Mouse (Mus musculus) gastrocnemius, adult 18-20 months (tissue): ENCODE data around the gene Cep128. TPM values are rescaled to one million over a fixed set of nuclear protein-coding genes. Genes with fewer than 3 reads are reported as not detected.

ENCODE experiments used
- DNase-seq: peaks from one replicate; pipeline ENCODE4 v3.0.0; 2021; ENCODE audit warnings: low spot score
- total RNA-seq, 2 experiments: library from RNA; stranded (reverse); gene quantifications; 2 replicates each; pipeline ENCODE4 v1.2.3; 2021

The Cep128 gene
- total RNA-seq, 2 experiments from 2014 or later, result 0.64 to 0.81 TPM

DNA sequence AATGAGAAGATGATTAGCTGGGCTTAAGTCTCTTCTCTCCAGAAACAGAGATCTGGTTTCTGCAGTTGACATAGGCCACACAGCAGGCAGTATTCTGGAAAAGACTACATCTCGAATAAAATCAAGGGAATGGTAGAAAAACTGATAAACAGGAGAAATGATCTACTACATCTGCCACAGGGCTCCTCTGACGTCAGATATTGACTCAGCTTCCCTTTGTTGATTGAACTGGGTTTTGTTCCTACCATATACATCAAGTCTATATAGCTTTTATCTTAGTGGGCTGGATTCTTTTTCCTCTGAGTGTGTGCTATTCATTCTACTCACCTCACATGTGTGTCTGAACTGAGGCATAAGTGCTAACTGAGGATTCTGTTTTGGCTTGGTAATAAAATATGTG, 200.3 kb downstream of the Cep128 start:
- no peak for DNase-seq

DNA sequence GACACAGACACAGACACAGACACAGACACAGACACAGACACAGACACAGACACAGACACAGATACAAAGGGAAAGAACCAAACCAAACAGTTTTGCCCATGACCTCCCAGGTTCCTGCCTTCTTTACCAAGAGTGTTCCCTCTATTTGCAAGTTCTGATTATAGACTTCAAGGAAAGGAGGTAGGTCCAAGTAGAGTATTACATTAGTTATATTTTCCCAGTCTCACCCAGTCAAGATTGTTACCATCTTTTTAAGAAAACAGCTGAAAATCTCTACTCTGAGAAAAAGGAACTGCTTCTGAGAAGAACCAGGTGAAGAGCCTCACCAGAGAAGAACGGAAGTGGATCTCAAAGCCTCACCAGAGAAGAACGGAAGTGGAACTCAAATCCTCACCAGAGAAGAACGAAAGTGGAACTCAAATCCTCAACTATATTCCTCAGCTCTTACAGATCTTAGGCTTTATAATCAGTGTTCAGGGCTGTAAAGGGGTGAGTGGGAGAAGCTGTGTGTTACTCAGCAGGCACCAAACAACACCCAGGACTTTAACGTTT, 200.8 kb downstream of the Cep128 start:
- DNase-seq, result no peak

DNA sequence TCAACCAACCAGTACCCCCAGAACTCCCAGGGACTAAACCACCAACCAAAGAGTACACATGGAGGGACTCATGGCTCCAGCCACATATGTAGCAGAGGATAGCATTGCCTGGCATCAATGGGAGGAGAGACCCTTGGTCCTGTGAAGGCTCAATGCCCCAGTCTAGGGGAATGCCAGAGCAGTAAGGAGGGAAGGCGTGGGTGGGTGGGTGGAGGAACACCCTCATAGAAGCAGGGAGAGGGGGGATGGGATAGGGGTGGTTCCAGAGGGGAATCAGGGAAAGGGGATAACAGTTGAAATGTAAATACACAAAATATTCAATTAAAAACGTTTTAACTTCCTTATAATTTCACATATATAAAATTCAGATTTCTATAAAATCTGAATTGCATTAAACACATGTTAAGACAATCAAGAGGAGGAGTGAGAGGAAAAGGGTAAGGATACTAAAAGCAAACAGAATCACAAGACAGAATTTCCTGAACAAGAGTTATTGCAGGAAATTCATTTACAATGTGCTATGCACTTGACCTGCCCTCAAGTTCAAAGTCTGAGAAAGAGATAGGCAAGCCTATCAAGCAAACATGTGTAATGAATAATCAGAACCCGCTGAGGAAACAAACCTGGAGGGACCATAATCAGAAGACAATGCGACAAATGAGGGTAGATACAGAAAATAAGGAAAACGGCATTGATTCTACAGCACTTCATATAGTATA, 207.2 kb downstream of the Cep128 start:
- no peak for DNase-seq

DNA sequence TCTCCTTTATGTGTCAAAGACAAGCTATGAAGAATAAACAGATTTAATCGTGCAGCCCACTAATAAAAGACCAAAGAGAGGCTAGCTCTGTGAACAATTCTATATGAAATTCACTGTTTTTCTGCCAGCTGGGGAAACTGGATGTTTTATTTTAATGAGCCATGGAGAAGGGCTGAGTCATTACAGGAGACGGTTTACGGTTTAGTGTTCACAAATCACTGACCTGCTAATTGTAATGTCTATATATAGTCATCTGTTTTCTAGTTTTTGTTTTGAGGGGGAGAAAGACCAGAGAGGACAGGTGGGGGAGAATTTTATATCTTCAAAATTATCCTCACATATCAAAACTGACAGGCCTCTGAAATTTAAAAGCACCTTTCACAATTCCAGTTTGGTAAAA, 212.6 kb downstream of the Cep128 start:
- DNase-seq, result no peak

DNA sequence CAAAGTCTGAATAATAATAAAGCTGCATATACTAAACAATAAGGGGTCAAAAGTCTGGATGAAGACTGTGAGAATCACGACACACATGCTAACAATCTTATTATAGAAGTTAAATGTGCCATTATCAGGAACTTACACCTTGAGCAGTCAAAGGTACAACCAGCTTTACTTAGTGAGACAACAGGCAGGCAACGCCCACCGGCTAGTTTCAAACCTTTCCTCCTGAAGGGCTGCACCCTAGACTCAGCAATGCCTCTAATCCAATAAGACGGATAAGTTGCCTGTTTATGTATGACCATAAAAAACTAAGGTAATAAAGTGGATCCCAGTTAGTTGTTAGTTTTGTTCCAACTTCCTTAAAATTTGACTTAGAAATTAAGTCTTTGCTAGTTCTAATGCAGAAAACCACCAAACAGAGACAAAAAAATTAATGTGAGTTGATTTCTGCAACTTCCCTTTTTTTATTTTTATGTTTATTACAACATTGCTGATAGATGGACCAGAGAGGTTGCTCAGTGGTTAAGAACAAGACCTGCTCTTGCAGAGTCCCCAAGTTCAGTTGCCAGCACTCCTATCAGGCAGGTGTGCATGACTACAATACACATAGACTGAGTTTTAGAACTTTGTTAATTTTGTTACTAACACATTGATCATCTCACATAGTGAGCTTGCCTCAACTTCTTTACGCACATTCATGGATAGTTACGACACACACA, 223.0 kb downstream of the Cep128 start:
- no peak for DNase-seq

DNA sequence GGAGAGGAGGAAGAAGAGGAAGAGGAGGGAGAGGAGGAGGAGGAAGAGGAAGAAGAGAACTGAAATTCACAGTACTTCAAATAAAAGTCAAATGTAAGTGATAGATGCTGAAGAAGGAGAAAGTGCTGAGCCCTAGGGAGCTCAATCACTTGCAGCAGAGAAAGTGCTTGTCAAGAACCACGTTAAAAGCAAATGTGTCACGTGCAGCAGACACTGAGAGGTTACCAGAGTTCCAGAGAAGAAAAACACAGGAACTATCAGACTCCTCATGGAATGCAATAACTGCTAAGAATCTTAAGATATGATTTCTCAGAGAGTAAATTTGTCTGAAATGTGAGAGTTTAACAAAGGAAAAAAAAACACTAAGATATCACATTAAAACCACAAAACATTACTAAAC, 225.7 kb downstream of the Cep128 start:
- no peak for DNase-seq

DNA sequence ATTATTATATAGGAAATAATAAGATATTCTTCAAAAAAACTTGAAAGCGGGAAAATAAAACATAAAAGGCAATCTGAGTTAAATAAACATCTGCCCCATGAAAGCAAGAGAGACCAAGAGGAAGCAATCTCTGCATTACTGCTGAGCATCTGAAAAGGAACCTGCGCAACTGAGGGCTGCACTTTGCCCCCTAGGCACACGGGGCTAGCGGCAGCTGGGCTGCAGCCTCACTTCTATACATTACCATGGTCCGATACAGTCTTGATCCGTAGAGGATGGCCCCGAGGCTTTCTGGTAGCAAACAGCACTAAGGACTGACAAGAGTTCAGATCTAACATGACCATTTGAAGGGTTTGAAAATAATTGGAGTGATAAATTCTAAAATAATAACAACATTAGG, 230.2 kb downstream of the Cep128 start:
- DNase-seq, result no peak

DNA sequence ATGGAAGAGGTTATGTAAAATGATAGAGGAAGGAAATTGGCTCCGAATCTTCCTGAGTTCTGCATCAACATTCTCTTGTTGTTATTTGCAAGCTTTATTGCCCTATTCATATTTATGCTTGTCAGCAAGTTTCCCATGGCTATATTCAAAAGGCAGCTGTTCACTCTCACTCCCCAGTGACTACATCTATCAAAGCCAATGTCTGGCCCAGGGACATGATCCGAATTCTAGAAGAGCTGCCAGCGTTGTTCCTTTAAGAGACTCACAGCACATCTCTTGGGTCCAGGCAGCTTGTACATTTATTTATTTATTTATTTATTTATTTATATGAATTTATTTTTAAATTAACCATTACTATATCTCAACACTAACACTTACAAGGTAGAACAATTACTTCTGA, 235.1 kb downstream of the Cep128 start:
- no peak for DNase-seq

DNA sequence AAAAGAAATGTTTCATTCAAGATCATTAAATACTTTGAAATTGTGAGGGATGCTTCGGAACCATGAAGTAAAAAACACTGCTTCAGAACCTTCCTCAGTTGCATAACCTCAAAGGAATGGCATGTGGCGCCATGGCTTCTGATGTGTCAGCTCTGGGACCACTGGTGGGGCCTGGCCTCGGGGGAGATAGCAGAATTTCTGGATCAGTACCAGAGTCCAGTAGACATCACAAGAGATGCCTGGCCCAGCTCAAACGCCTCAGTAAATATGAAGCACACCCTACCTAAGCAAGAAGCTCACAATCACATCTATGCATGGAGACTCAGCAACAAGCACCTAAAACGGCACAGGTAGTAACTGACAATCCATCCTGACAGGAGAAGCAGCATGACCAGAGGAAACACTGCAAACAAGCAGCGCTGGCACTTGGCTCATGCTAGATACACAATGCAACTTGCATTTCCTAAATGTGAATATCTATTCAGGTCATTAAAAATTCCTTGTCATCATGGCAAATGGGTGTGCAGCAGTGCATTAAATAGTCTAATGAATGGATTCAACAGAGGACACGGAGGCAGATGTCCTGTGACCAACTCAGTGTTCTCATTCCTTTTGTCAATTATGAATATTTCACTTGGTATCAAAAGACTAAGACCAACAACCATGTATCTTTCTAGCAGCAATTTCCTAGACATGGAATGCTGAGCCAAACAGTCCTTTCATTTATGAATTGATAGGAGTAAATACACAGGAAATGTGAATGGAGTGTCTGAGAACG, 249.3 kb downstream of the Cep128 start:
- no peak for DNase-seq

DNA sequence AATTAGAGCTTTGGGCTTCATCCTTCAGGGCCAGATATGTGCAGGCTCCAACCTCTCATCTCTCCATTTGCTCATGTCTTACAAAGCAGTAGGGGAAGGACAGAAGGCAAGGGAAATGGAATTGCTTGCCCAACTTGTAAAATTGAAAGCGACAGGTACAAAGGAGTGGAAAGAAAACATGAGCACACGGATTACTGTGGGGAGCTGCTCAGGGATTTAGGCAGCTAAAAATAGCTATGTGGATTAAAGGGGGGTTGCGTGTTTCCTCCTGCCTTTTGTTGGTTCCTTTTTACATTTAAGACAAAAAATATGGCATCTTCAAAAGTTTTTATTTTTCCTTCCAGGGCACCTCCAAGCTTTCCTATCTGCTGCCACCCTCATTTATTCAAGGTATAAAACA, 269.2 kb downstream of the Cep128 start:
- no peak for DNase-seq

DNA sequence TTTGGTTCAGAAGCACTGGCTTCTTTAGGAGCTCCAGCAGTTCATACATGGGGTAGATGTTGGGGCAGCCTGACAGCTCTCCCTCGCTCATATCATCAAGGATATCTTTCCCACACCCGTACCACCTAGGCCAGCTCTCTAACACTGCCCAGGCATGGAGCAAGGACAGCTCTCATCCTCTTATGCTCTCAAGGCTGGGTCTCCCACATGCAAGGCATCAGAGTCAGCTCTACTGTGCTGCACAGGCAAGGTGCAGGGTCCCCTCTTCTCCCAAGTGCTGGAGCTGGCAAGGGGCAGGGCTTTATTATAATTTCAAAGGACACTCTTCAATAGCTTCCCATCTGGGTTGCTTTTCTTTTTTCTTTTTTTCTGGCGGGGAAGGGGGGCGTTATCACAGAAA, 280.9 kb downstream of the Cep128 start:
- no peak for DNase-seq

DNA sequence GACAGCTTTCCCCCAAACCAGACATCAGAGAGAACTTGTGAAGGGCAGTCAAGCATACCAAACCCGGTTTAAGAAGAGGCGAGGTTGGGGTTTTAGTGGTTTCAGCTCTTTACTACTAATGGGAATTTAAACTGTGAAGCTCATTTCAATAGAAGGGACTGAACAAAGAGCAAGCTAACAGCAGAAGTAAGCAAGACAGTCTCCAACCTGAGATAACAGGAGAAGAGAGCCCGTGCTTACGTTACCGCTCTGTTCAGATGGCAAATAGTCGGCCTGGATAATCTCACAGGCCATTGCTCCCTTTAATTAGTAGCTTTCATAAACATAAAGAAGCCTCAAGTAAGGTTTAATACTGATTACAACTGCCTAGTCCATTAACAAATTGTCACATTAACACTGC, 286.3 kb downstream of the Cep128 start:
- no peak for DNase-seq

DNA sequence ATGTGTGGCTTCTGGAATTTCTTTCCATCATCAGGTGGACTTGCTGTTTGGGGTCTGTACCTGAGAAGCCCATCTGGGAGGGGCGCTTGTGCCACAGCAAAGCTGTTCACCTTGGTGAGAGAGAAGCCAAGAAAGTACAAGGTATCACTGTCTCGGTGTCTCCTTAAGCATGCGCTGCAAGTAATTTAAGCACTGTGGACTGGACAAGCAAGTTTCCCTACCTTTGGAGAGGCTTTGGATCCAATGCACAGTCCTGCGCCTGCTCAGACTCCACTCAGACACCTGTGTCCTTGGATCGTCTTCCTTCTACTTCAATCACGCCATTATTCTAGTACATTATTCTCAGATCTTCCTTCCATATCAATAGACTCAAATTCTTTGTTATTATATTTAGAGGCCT, 288.0 kb downstream of the Cep128 start:
- no peak for DNase-seq

DNA sequence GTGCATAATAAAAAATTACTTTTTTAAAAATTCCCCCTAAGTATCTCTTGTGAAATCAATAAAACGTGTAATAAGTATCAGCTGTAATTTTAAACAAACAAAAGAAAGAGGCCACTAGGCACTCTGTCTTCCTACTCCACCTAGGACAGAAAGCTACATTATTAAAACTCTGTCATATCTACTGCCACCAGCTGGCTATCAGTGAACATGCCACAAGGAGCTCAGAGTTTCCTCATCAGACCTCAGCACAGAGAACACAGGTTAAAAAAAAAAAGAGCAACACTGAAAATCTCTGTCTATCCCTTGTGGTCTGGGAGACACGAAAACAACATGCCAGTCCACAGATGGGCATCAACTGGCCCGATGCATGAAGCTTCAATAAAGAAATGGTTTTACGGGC, 295.9 kb downstream of the Cep128 start:
- no peak for DNase-seq

DNA sequence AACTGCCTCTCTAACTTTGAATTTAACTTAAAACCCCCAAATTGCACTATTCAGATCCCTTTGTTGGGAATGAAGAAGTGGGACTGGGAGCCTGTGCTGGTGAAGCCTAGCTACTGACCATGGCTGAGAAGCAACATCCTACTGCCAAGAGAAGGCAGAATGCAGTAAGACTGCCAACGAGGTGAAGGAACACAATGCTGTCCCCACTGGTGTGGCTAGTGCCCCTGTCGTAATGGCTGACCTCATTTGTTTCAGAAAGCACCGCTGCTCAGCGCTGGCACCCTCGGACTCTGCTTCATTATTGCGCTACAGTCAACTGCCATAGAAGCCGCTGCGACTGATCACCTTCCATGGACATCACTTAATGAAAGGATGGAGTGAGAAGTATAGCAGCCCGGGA, 298.2 kb downstream of the Cep128 start:
- DNase-seq, result no peak

DNA sequence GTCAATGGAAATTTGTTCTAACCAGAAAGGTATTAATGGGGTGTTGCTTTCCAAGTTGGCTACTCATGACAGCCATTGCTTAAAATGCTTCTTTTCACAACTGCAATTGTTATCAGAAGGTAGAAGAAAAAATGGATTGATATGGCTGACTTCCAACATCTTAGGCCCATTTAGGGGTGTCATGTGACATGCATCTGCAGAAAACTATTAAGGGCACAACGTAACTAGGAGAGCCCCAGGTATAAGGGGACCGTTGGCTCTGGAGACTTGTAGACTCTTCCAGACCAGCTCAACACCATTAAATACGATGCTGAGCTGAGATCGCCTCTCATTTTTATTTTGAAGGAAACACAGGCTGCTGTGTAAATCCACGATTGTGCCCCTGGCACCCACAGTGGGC, 308.6 kb downstream of the Cep128 start:
- DNase-seq, result no peak

DNA sequence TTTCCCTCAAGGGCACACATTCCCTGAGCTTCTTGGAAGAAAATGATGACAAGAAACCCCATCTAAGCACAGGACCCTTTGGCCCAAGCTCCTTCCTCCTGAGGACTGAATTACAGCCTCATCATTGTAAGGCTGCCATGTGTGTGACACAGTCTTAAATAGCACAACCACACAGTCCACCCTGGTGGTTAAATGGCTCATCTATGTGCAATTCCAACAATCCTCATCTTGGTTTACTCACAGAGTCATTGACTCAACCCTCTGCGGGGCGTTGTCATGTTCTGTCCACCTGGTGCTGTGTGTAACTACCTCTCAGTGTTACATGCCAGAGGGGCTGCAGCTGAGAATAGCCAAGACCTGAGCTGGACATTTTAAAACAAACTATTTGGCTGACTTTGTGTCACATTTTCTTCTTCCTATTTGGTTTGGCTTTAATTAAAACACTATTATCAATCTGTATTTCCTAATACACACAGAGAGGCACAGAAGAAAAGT, 313.6 kb downstream of the Cep128 start:
- no peak for DNase-seq

DNA sequence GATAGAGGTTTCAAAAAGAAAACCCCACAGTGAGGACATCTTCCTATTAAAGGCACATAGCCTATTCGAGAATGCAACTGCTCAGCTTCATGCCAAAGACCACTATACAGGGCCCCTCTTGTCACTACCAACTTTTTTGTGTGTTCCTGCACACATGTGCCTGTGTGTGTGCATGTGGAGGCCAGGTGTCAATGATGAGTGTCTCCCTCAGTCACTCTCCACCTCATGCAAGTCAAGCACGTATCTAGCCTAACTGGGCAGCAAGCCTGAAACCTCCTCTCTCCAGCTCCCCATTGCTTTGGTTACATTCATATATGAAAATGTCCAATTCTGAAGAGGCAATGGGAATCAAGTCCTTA, 317.1 kb downstream of the Cep128 start:
- DNase-seq, result no peak

DNA sequence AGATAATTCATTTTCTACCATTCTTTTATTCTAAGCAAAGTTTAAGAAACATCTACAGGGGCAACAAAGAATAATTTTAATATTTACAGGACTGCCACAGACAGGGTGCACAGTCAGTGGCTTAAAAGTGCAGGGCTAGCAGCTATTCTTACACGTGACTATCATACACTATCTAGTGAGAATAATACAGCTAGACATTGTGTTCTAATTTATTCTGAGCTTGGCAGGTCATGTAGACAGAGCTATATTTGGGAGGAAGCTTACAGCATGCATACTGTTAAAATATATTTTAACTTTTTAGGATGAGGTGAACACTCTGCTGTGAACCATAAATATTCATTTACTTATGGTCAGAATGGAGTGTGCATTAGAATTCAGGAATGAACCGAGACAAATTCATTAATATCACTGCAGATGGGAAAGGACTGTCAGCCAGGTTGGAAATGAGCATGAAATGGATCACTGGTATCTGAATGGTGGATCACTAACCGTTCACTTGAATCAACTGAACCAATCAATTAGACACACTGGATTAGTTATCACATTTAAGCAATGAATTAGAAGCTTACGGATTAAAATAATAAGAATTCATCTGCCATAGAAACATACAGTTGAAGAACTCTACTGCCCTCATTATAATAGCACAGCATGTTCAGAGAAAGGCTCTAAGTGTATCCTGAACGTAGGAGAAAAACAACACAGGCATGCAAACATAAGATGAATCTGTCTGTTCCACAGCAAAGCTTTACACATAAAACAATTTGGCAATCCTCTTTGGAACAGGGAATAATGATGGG, 317.7 kb downstream of the Cep128 start:
- DNase-seq, result no peak

DNA sequence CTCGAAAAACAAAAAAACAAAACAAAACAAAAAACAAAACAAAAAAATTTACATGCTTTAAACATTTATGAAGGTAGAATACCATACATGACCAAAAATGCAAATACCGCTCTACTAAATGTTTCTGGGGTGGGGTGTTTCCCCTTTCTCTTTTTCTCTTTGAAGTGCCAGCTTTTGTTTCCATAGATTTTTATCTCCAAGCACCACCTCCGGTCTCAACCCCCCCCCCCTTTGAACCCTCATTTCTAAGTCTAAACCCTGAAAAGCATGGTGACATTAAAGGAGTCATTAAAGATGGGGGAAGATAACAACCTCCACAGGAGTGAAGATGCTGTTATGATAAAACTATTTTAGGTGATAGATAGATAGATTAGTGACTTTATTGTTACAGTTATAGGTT, 318.8 kb downstream of the Cep128 start:
- no peak for DNase-seq

DNA sequence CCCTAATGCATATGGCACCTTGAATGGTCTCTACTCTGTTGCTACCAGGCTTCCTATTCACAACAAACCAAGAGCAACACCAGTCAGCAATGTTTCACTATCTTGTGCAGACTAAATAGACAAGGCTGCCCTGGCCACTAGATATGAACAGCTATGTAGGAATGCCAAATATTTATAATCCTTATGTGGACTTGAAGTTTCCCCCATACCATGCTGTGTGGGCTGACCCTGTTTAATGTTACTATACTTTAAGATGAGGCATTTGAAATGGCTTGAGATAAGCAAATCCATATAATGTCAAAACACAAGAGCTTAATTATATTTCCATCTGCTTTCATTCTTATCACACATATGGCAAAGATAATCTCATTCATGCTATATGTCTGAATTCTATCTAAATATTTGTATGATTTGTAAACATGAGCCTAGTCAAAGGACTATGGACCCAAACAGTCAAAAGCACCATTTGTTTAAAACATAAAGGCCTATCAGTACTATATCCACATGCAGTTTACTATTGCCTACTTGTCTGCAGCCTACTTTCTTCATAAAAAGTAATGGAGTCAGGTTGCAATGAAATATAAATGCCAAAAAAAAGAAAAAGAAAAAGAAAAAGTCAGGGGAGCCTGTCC, 319.7 kb downstream of the Cep128 start:
- no peak for DNase-seq
